Mouse (Mus musculus): ENCODE results near the gene Grtp1. TPM values are rescaled to one million over a fixed set of nuclear protein-coding genes. Genes with fewer than 3 reads are reported as not detected.
A peak's percentile ranks its signal among the peaks of the same experiment; 100 is the strongest.

The Grtp1 gene
- polyA plus RNA-seq, 1 experiment = 7.0 TPM

- DNase-seq (ENCODE audit: extremely low spot score in 1 of 2, low spot score in 1 of 2) = no peak
Observed at GRCm38 (mm10) chr8:13177173-13177852, 23.1 kb downstream of the Grtp1 start.

GRCm38 (mm10) chr8:13175650-13176049, 24.8 kb downstream of the Grtp1 start:
- no peak for DNase-seq (ENCODE audit: extremely low spot score in 1 of 2, low spot score in 1 of 2)

- DNase-seq (ENCODE audit: extremely low spot score in 1 of 2, low spot score in 1 of 2) = no peak
Observed at GRCm38 (mm10) chr8:13174811-13175210, 25.6 kb downstream of the Grtp1 start.

DNA sequence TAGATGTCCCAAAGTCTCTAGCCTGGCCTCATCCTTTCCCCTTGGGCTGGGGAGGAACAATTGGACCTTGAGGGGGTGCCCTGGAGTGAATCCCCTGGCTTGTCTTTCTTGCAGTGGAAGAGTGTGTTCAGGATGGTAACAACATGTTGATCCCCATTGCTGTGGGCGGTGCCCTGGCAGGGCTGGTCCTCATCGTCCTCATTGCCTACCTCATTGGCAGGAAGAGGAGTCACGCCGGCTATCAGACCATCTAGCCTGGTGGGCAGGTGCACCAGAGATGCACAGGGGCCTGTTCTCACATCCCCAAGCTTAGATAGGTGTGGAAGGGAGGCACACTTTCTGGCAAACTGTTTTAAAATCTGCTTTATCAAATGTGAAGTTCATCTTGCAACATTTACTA, 26.1 kb downstream of the Grtp1 start:
- no peak for DNase-seq (ENCODE audit: extremely low spot score in 1 of 2, low spot score in 1 of 2)

- no peak for DNase-seq (ENCODE audit: extremely low spot score in 1 of 2, low spot score in 1 of 2)
Observed at GRCm38 (mm10) chr8:13170510-13170909, 29.9 kb downstream of the Grtp1 start.

GRCm38 (mm10) chr8:13164361-13164760, 36.1 kb downstream of the Grtp1 start:
- DNase-seq (ENCODE audit: extremely low spot score in 1 of 2, low spot score in 1 of 2) = no peak

- DNase-seq (ENCODE audit: extremely low spot score in 1 of 2, low spot score in 1 of 2) = no peak
Observed at GRCm38 (mm10) chr8:13163563-13163962, 36.9 kb downstream of the Grtp1 start.

DNA sequence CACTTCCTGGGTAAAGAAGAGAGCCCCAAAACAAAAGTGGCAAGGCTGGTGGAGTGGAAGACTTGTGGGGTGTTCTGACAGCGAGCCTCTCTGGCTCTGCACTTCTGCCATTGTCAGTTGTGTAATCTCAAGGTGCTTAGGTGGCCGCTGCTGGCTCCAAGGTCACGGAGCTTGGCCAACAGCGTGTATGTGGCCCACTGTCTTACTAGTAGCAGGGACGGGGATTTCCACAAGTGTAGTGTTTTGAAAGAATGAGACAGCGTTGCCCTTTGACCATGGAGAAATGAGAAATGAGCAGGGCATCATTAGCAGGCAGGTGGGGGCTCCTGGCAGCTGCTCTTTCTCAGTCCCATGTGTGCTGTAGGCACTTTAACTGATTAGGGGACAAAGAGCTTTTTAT, 38.3 kb downstream of the Grtp1 start:
- DNase-seq (ENCODE audit: extremely low spot score in 1 of 2, low spot score in 1 of 2) = no peak

- no peak for DNase-seq (ENCODE audit: extremely low spot score in 1 of 2, low spot score in 1 of 2)
Observed at GRCm38 (mm10) chr8:13160691-13161090, 39.7 kb downstream of the Grtp1 start.

GRCm38 (mm10) chr8:13159377-13159881, 41.0 kb downstream of the Grtp1 start:
- no peak for DNase-seq (ENCODE audit: extremely low spot score in 1 of 2, low spot score in 1 of 2)

DNA sequence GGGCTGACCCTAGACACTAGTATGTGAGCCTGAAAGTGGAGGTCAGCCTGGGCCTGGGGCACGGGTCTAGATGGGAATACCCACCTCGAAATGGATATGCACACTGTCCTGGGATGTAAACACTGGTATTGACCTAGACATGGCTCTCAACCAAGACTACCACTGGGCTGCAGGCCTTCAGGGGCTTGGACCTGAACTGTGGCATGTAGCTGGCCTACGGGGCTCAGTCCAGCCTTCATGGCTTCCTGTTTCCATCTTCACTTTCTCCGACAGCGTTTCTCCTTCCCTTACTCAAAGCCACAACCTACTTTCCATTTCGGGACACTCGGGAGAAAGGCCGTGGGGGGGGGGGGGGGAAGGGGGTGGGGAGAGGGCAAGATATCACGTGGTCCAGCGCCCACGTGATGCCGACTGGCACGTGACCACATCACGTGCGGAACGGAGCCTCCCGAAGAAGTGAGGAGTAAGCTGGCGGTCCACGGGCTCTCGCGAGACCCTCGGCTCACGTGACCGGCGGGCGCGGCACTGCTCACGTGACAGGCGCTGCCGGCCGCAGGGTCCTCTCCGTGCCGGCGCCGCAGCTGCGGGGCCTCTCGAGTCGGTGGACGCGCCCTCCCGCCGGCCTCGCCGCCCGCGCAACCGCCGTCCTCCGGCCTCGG, 41.6 kb downstream of the Grtp1 start, which contains the start of gene Lamp1:
Gene Lamp1, plus strand, starts transcription at position 444 of the 659 bp plus-strand sequence.
- DNase-seq (ENCODE audit: extremely low spot score in 1 of 2, low spot score in 1 of 2) = peak; percentile 98 to 99

- peak; percentile 32 to 56 for DNase-seq (ENCODE audit: extremely low spot score in 1 of 2, low spot score in 1 of 2)
Observed at GRCm38 (mm10) chr8:13156327-13157097, 43.9 kb downstream of the Grtp1 start.

GRCm38 (mm10) chr8:13155358-13155757, 45.1 kb downstream of the Grtp1 start:
- no peak for DNase-seq (ENCODE audit: extremely low spot score in 1 of 2, low spot score in 1 of 2)

DNA sequence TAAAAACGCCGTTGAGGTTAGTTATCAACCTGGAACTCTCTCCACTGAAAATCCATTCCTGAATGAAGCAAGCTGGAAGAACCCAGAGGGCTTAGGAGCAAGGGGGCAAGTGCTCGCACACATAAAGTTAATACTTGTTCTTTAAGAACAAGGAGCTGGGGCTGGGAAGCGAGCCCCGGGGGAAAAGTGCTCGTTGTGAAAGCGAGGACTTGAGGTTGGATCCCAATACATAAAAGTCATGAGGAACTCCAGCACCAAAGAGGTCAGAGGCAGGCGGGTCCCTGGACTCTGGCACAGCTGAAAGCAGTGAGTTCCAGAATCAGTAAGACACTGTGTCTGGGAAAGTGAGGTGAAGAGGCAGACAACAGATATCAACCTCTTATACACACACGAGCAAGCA, 46.3 kb downstream of the Grtp1 start:
- no peak for DNase-seq (ENCODE audit: extremely low spot score in 1 of 2, low spot score in 1 of 2)

- no peak for DNase-seq (ENCODE audit: extremely low spot score in 1 of 2, low spot score in 1 of 2)
Observed at GRCm38 (mm10) chr8:13150929-13151328, 49.5 kb downstream of the Grtp1 start.

DNA sequence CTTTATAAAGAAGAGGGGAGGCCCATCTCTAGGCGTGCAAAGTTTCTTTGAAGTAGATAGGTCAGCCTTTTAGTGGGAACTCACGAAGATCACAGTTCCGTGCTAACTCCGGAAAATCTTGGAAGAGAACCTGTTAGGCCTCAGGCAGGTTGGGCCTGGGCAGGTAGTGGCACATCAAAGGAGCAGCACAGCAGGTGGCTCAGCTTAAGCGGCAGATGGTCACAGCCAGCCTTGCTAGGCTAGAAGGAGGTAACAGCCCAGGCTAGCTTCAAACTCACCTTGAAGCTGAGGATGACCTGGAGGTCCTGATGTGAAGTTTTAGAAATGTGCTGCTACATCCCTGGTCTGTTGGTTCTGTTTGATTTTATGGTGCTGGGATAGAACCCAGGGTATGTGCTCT, 50.6 kb downstream of the Grtp1 start:
- no peak for DNase-seq (ENCODE audit: extremely low spot score in 1 of 2, low spot score in 1 of 2)

- no peak for DNase-seq (ENCODE audit: extremely low spot score in 1 of 2, low spot score in 1 of 2)
Observed at GRCm38 (mm10) chr8:13149287-13149686, 51.1 kb downstream of the Grtp1 start.

DNA sequence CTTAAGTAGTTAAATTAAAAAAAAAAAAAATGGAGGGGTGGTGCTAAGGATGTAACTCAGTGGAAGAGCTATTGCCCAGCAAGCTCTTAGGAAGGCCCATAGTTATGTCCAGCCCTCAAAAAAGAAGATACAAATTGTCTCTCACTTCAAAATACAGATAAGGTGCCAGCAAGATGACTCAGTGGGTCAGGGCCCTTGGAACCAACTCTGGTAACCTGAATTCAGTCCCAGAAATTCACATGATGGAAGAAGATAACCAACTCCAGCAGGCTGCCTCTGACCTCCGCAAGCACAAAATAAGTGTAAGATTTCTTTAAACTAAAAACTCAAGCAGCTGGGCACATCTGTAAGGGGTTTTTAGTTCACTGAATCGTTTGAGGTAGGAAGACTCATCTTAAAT, 51.9 kb downstream of the Grtp1 start:
- DNase-seq (ENCODE audit: extremely low spot score in 1 of 2, low spot score in 1 of 2) = no peak

DNA sequence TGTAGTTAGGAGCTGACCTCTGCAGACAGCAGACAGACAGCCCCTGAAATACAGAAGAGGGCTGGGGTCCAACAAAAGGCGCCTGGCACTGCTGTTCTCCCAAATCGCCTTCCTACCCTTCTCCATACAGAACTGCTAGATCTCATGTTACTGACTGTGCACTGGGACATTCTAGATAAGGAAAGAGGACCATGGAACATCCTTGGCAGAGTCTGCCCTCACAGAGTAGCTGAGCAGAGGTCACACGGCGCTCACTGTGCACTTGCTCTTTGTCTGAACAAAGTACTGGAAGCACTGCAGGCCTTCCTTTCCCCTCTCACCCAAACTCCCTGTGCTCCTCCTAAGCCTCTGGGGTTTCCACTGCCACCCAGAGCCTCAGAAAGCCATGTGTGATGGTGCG, 58.7 kb downstream of the Grtp1 start:
- no peak for DNase-seq (ENCODE audit: extremely low spot score in 1 of 2, low spot score in 1 of 2)

DNA sequence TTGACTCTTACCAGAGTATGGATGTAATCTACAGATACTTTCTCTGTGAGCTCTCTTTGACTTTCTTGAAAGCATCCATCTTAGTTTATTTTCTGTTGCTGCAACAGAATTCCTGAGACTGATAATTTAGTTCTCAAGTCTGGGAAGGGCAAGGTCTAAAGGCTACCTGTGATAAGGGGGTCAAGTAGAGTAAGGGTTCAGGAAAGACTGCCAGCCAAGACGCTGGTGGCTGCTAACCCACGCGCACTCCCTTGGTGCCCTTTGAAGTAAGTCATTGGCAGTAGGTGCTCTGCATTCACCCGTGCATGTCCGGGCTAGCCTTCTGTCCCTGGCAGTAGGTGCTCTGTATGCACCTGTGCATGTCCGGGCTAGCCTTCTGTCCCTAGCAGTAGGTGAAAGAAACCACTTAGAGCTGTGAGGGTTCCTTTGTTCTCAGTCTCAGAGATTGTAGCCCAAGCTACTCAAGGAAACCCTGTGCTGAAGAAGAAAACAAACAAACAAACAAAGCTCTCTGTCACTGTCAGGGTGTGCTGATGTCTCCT, 60.7 kb downstream of the Grtp1 start:
- DNase-seq (ENCODE audit: extremely low spot score in 1 of 2, low spot score in 1 of 2) = no peak

- peak in 1 of 2 experiments; percentile 84 for DNase-seq (ENCODE audit: extremely low spot score in 1 of 2, low spot score in 1 of 2)
Observed at GRCm38 (mm10) chr8:13132220-13132619, 68.2 kb downstream of the Grtp1 start.

Data from frontal cortex, adult 2 months (tissue).